Mouse (Mus musculus) hindbrain, embryonic 16.5 days (tissue): ENCODE data around the gene Pdha1. TPM values are rescaled to one million over a fixed set of nuclear protein-coding genes. Genes with fewer than 3 reads are reported as not detected.
A peak's percentile ranks its signal among the peaks of the same experiment; 100 is the strongest.

ENCODE experiments used
- ATAC-seq: fragments of 200-750 bp; cut with Nextera tagmentation; 2 replicates; pipeline ENCODE4 v1.8.0; 2017; ENCODE audit warnings: moderate TSS enrichment, moderate library complexity
- H3K27ac ChIP-seq: fragments of 300-500 bp; sonication (generic); 2 replicates; pipeline ENCODE4 v1.5.1; 2014; ENCODE audit warnings: low read depth, mild to moderate bottlenecking, control low read depth, low read length, moderate library complexity
- H3K27me3 ChIP-seq: fragments of 300-500 bp; sonication (generic); replicated peaks from 2 replicates; pipeline ENCODE4 v1.6.1; 2014; ENCODE audit warnings: low read length; ENCODE audit not compliant: control insufficient read depth, insufficient read depth
- H3K36me3 ChIP-seq: fragments of 300-500 bp; sonication (generic); 2 replicates; pipeline ENCODE4 v1.6.1; 2014; ENCODE audit warnings: mild to moderate bottlenecking, low read length, moderate library complexity, mixed read lengths; ENCODE audit not compliant: control insufficient read depth, insufficient read depth
- H3K4me1 ChIP-seq: fragments of 300-500 bp; sonication (generic); 2 replicates; pipeline ENCODE4 v1.6.1; 2014; ENCODE audit warnings: low read depth, low read length; ENCODE audit not compliant: control insufficient read depth, insufficient read depth
- H3K4me2 ChIP-seq: fragments of 300-500 bp; sonication (generic); 2 replicates; pipeline ENCODE4 v1.6.1; 2014; ENCODE audit warnings: mild to moderate bottlenecking, low read length, control low read depth, moderate library complexity
- H3K4me3 ChIP-seq: fragments of 300-500 bp; sonication (generic); 2 replicates; pipeline ENCODE4 v1.5.1; 2014; ENCODE audit warnings: mild to moderate bottlenecking, low read length, control low read depth, moderate library complexity
- H3K9ac ChIP-seq: fragments of 300-500 bp; sonication (generic); 2 replicates; pipeline ENCODE4 v1.6.1; 2014; ENCODE audit warnings: low read depth, mild to moderate bottlenecking, control low read depth, low read length, moderate library complexity
- H3K9me3 ChIP-seq: fragments of 300-500 bp; sonication (generic); 2 replicates; pipeline ENCODE4 v1.6.1; 2014; ENCODE audit warnings: mild to moderate bottlenecking, low read length, moderate library complexity; ENCODE audit not compliant: control insufficient read depth
- WGBS: fragments of 180-500 bp; shearing (Covaris S2); extraction: QIAGEN DNeasy Blood & Tissue Kit; methylation state at CpG from one replicate; pipeline ENCODE4 v1.1.7; 2014; 5-methylcytosine and 5-hydroxymethylcytosine counted together
- polyA plus RNA-seq: library from polyadenylated mRNA; unstranded; fragments of >200 nt; fragmentation: Nextera tagmentation; extraction: Ambion mirVana; gene quantifications from 2 replicates; pipeline ENCODE4 v1.2.1, GENCODE M21; 2015

Gene Pdha1
- polyA plus RNA-seq: 186 and 206 TPM in 2 replicates

DNA sequence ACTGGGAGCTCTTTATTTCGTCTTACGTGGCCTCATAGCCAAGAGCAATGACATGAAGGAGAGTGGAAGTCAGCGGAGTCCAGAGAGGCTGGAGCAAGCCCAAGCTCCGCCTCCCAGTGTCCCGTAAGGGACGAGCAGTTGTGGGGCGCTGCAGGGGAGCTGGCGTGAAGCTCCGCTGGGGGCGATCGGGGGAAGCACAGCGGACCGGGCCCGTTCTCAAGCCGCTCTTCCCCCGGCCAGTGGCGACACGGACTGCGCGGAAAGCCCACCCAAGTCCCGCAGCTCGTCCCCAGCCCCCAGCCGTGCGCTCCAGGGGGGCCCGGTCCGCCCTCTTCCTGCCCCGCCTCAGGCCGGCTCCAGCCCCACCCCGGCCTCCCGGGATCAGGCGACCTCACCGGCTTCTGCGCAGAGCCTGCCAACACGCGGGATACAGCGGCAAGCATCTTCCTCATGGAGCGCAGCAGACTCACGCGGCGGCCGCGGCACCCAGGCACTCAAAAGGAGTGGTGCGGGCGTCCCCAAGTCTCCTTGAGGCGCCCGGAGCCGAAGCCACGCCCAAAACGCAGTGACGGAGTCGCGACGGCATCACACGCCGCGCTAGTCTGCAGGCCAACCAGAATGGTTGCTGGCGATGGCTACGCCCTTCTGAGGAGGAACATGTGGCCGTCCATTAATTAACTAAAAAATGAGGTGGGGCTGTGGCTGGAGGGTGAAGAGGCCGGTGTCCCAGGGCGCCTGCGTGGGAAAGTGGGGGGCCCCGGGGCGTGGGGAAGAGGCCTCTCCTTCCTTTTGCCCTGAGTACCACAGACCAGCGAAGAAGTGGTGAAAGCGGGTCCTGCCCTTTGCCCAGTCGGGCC is at the start of gene Pdha1:
TSS of gene Pdha1 (minus strand) at position 553 of the 857 bp plus-strand sequence.
- Histone ChIP-seq H3K27ac (peak within 1 kb of the TSS; percentile 90), H3K4me3 (peak within 1 kb of the TSS; percentile 63), H3K36me3 (no peaks in the 10 kb centered on the region), H3K9me3 (no peaks in the 10 kb centered on the region), H3K4me1 (no peaks in the 10 kb centered on the region), H3K4me2 (peak within 1 kb of the TSS; percentile 54), H3K27me3 (no peaks in the 10 kb centered on the region), H3K9ac (peak within 1 kb of the TSS; percentile 76)
- 16% methylated on average over 43 of the region's 67 CpGs for WGBS
- peak; percentile 99 for ATAC-seq

GRCm38 (mm10) chrX:160179032-160179431 is 40.8 kb upstream of the Pdha1 start:
- Histone ChIP-seq H3K9me3 (no peaks in the 10 kb centered on the region), H3K4me1 (no peaks in the 10 kb centered on the region), H3K4me2 (no peak overlapping the region), H3K36me3 (no peaks in the 10 kb centered on the region), H3K27ac (no peak overlapping the region), H3K27me3 (no peaks in the 10 kb centered on the region; the same call in 1 of the 2 replicates), H3K9ac (no peak overlapping the region), H3K4me3 (no peak overlapping the region)
- no peak for ATAC-seq
- WGBS: 77% methylated on average over 3 of the region's 3 CpGs

DNA sequence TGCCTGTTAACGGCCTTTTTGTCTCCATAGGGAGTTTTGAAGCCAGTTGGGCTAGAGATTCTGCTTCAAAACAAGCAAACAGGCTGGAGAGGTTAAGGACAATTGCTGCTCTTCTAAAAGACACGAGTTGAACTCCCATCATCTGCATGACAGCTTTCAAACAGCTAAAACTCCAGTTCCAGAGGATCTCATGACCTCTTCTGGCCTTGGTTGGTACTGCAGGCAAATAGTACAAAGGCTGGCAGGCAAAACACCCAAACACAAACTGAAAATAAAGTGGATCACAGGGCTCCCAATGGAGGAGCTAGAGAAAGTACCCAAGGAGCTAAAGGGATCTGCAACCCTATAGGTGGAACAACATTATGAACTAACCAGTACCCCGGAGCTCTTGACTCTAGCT is 31.9 kb upstream of the Pdha1 start:
- ATAC-seq: no peak
- H3K27me3 ChIP-seq: no peaks in the 10 kb centered on the region

GRCm38 (mm10) chrX:160166246-160166985 is 28.2 kb upstream of the Pdha1 start:
- 37% methylated on average over 6 of the region's 6 CpGs for WGBS
- ATAC-seq: peak; percentile 72
- H3K9ac ChIP-seq: no peak overlapping the region
- no peaks in the 10 kb centered on the region for H3K36me3 ChIP-seq
- no peak overlapping the region for H3K4me3 ChIP-seq
- no peak overlapping the region for H3K4me2 ChIP-seq
- H3K9me3 ChIP-seq: no peaks in the 10 kb centered on the region
- H3K4me1 ChIP-seq: no peaks in the 10 kb centered on the region
- H3K27me3 ChIP-seq: no peaks in the 10 kb centered on the region
- H3K27ac ChIP-seq: no peak overlapping the region

More for the DNA sequence above, 31.9 kb upstream of the Pdha1 start:
- 13% methylated on average over 2 of the region's 3 CpGs for WGBS
- H3K36me3 ChIP-seq: no peaks in the 10 kb centered on the region
- no peaks in the 10 kb centered on the region for H3K9me3 ChIP-seq
- no peak overlapping the region for H3K4me3 ChIP-seq
- no peak overlapping the region for H3K9ac ChIP-seq
- no peak overlapping the region for H3K4me2 ChIP-seq
- H3K4me1 ChIP-seq: no peaks in the 10 kb centered on the region
- no peak overlapping the region for H3K27ac ChIP-seq

DNA sequence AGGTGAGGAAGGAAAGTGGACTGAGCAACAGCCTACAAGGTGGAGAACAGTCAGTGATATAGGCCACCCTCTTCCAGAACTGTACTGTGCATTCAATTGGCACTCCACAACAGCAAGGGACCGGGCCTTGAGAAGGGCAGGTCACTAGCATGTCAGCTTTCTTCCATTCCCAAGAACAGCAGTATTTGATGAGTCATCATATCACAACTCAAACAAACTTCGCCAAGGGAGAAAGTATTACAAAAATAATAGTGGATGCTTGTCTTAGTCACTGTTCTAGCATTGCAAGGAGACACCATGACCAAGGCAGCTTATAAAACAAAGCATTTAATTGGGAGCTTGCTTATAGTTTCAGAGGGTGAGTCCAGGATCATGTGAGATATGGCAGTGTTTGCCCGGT is 26.0 kb upstream of the Pdha1 start:
- no peak for ATAC-seq
- Histone ChIP-seq H3K4me2 (no peak overlapping the region), H3K27me3 (no peaks in the 10 kb centered on the region), H3K27ac (no peak overlapping the region), H3K4me3 (no peak overlapping the region), H3K36me3 (no peaks in the 10 kb centered on the region), H3K9ac (no peak overlapping the region), H3K9me3 (no peaks in the 10 kb centered on the region), H3K4me1 (no peaks in the 10 kb centered on the region)
- WGBS: 87% methylated on average over 3 of the region's 3 CpGs

- no peak for ATAC-seq
- WGBS: 59% methylated on average over 4 of the region's 4 CpGs
- no peaks in the 10 kb centered on the region for H3K4me1 ChIP-seq
- no peaks in the 10 kb centered on the region for H3K36me3 ChIP-seq
- no peak overlapping the region for H3K9ac ChIP-seq
- no peaks in the 10 kb centered on the region for H3K27me3 ChIP-seq
- H3K4me2 ChIP-seq: no peak overlapping the region
- H3K27ac ChIP-seq: no peak overlapping the region
- no peaks in the 10 kb centered on the region for H3K9me3 ChIP-seq
- H3K4me3 ChIP-seq: no peak overlapping the region
These were observed 15.1 kb upstream of the Pdha1 start for GRCm38 (mm10) chrX:160153147-160153815.

DNA sequence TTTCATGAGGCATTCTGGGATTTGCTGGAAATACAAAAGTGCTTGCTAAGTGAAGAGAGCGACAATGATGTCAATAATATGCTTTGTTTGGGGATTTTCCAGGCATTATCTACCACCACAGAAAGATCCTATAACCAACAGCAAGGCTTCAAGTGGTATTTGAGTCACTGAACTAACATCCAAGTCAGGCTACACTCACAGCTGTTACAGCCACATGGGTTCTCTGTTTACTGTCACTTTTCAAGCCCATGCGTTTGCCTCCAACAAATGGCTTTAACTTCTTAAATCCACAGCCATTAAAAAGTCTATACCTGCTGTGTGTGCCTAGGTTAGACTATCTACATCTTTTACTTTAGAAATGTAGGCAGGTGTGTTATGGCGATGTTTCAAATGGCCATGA is 10.6 kb upstream of the Pdha1 start:
- Histone ChIP-seq H3K4me3 (no peak overlapping the region), H3K9me3 (no peaks in the 10 kb centered on the region), H3K27ac (no peak overlapping the region), H3K27me3 (no peaks in the 10 kb centered on the region), H3K36me3 (no peaks in the 10 kb centered on the region), H3K4me2 (no peak overlapping the region), H3K4me1 (no peaks in the 10 kb centered on the region), H3K9ac (no peak overlapping the region)
- ATAC-seq: no peak
- WGBS: 88% methylated on average over 3 of the region's 3 CpGs

DNA sequence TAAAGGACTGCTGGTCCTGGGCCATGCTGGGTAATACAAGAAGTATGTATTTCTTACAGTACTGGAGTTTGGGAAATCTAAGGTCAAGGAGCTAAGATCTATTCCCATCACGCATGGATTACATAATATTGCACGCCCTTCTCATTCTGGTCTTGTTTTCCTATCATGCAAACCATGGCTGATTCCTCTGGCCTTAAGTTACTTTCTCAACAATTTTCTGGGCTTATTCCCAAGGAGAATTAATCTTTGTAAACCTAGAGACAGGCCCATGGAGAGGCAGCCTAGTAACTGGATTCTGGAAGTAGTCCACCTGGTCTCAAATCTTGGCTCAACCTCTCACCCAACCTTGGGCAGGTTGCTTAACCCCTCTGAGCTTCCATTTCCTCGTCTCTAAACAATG is 9.2 kb upstream of the Pdha1 start:
- Histone ChIP-seq H3K36me3 (no peaks in the 10 kb centered on the region), H3K27me3 (no peaks in the 10 kb centered on the region), H3K9me3 (no peaks in the 10 kb centered on the region), H3K4me2 (no peak overlapping the region), H3K27ac (no peak overlapping the region), H3K4me3 (no peak overlapping the region), H3K9ac (no peak overlapping the region), H3K4me1 (no peaks in the 10 kb centered on the region)
- no peak for ATAC-seq
- WGBS: 86% methylated on average over 3 of the region's 3 CpGs

DNA sequence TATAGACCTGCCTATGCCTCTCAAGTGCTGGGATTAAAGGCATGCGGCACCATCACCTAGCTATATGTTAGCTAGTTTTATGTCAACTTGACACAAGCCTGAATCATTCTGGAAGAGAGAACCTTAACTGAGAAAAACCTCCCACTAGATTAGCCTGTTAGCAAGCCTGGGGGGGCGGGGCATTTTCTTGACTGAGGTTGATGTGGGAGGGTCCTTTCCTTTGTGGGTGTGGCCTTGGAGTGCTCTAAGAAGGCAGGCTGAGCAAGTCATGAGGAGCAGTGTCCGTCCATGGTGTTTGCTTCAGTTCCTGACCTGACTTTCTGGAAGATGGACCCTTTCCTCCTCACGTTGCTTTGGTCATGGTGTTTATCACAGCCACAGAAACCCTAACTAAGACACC is 8.6 kb upstream of the Pdha1 start:
- Histone ChIP-seq H3K36me3 (no peaks in the 10 kb centered on the region), H3K27me3 (no peaks in the 10 kb centered on the region), H3K9ac (no peak overlapping the region), H3K4me3 (no peak overlapping the region), H3K4me1 (no peaks in the 10 kb centered on the region), H3K9me3 (no peaks in the 10 kb centered on the region), H3K4me2 (no peak overlapping the region), H3K27ac (no peak overlapping the region)
- no peak for ATAC-seq
- 77% methylated on average over 4 of the region's 4 CpGs for WGBS
